Mouse (Mus musculus) retina, adult 2 months (tissue): ENCODE results near the gene Ndufs3.

Experiments
- DNase-seq: peaks from one replicate; pipeline ENCODE4 v3.0.0-alpha.2; 2012; ENCODE audit warnings: low read depth, low spot score

Ndufs3 gene

GRCm38 (mm10) chr2:90850401-90850800 is 54.2 kb downstream of the Ndufs3 start:
- no peak for DNase-seq

GRCm38 (mm10) chr2:90848331-90848730 is 56.3 kb downstream of the Ndufs3 start:
- DNase-seq = no peak

- no peak for DNase-seq
Observed at GRCm38 (mm10) chr2:90847681-90848050, 57.0 kb downstream of the Ndufs3 start.

GRCm38 (mm10) chr2:90846955-90847680 is 57.5 kb downstream of the Ndufs3 start, which contains the start of gene Mtch2:
Mtch2 (plus strand) TSS chr2:90847155.
- peak; percentile 93 for DNase-seq

GRCm38 (mm10) chr2:90846597-90846954 is 58.1 kb downstream of the Ndufs3 start:
- no peak for DNase-seq

- no peak for DNase-seq
Observed at GRCm38 (mm10) chr2:90846171-90846570, 58.5 kb downstream of the Ndufs3 start.

GRCm38 (mm10) chr2:90845234-90845633 is 59.4 kb downstream of the Ndufs3 start:
- DNase-seq = no peak
